Mouse (Mus musculus) adrenal gland, adult 2 months (tissue): ENCODE data around the gene Osbpl10. TPM values are rescaled to one million over a fixed set of nuclear protein-coding genes. Genes with fewer than 3 reads are reported as not detected.

Experiments
- DNase-seq: peaks from one replicate; pipeline ENCODE4 v3.0.0; 2021
- polyA plus RNA-seq: library from polyadenylated mRNA; depleted of rRNA; stranded (reverse); fragments of >200 nt; gene quantifications from 2 replicates; pipeline ENCODE4 v1.2.3, GENCODE M21; 2012
- total RNA-seq, 2 experiments: library from RNA; stranded (reverse); gene quantifications; 2 replicates each; pipeline ENCODE4 v1.2.3; 2021

Gene Osbpl10
- total and polyA plus RNA-seq, 3 experiments: 2.6 to 6.2 (median 4.4) TPM

GRCm38 (mm10) chr9:115032786-115033185 lies 54.4 kb downstream of the Osbpl10 start:
- DNase-seq: no peak

DNA sequence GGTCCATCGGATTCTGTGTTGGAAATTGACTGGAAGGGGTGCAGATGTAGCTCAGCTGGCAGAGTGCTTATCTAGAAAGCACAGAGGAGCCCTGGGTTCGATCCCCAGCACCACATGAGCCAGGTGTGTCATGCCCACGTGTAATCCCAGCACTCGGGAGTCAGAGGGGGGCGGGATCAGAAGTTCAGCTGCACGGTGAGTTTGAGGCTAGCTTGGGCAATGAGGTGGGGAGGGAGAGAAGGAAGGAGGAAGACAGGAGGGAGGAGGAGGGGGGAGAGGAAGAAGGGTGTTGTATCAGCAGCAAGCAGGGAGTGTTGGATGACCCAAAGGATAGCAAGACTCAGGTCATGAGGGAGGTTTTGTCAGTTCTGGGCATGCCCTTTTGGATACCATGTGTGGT lies 55.9 kb downstream of the Osbpl10 start:
- DNase-seq: no peak

- DNase-seq: no peak
Observed at GRCm38 (mm10) chr9:115034788-115035187, 56.4 kb downstream of the Osbpl10 start.

DNA sequence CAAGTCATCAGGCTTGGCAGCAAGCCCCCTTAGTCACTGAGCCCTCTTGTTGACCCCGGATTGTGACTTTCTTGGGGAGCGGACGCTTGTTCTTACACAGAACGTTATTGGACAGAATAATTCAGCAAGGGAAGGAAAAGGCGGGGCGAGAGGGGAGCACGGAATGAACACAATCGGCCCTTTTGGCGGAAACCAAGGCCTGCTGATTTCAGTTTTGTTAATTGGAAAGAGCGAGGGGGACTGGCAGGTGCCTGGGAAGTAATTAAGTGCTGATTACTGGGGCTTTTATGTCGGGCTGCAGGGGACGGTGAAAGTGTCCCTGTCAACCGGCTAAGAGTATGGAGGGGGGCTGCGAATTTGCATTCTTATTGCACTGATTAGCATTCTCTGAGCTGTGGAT lies 59.8 kb downstream of the Osbpl10 start:
- no peak for DNase-seq

GRCm38 (mm10) chr9:115038686-115039085 lies 60.3 kb downstream of the Osbpl10 start:
- no peak for DNase-seq

GRCm38 (mm10) chr9:115039245-115039644 lies 60.9 kb downstream of the Osbpl10 start:
- DNase-seq: no peak

GRCm38 (mm10) chr9:115042571-115042970 lies 64.2 kb downstream of the Osbpl10 start:
- no peak for DNase-seq

- DNase-seq: no peak
Observed at GRCm38 (mm10) chr9:115042971-115043706, 64.8 kb downstream of the Osbpl10 start.

GRCm38 (mm10) chr9:115043881-115044770 lies 65.8 kb downstream of the Osbpl10 start:
- no peak for DNase-seq

DNA sequence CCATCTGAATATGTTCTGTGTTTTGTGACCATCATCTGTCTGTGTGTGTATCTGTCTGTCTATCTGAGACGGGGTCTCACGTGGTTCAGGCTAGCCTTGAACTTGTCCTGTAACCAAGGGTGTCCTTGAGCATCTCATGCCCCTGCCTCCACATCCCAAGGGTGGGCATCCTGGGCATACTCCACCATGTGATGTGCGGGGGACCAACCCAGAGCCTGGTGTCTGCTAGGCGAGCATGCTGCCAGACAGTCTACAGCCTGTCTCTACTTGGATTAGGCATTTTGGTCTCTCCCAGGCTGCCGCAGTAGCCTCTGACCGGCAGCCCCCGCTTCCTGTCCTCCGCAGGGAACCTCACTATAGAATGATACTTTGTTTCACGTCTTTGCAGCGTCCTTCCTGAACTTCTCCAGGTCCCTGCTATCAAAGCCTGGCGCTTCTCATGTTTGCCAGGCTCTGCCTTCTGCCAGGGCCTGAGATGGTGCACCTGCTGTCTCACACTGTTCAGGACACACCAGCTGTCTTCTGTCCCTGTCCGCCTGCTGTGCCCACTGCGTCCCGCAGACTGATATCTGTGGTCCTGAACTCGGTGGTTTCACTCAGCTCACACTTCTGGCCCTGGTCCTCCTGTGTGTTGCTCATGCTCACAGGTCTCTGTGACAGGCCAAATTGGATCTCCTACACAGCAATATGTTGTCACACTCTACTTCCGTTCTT lies 66.9 kb downstream of the Osbpl10 start:
- DNase-seq: no peak

GRCm38 (mm10) chr9:115046701-115047100 lies 68.3 kb downstream of the Osbpl10 start:
- no peak for DNase-seq

GRCm38 (mm10) chr9:115048340-115048739 lies 70.0 kb downstream of the Osbpl10 start:
- no peak for DNase-seq

DNA sequence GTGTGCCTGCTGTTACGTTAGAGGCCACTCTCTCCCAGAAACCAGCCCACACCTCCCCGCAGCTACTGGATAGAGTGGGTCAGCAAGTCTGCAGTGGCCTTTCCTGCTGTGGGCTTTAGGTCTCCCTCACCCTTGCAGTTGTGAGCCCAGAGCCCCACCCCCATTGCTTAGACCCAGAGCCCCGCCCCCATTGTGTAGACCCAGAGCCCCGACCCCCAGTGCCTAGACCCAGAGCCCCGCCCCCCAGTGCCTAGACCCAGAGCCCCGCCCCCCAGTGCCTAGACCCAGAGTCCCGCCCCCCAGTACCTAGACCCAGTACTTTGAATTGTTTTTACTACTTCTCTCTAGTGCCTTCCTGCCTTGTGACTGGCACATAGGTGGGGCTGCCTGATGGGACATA lies 70.5 kb downstream of the Osbpl10 start:
- no peak for DNase-seq

DNA sequence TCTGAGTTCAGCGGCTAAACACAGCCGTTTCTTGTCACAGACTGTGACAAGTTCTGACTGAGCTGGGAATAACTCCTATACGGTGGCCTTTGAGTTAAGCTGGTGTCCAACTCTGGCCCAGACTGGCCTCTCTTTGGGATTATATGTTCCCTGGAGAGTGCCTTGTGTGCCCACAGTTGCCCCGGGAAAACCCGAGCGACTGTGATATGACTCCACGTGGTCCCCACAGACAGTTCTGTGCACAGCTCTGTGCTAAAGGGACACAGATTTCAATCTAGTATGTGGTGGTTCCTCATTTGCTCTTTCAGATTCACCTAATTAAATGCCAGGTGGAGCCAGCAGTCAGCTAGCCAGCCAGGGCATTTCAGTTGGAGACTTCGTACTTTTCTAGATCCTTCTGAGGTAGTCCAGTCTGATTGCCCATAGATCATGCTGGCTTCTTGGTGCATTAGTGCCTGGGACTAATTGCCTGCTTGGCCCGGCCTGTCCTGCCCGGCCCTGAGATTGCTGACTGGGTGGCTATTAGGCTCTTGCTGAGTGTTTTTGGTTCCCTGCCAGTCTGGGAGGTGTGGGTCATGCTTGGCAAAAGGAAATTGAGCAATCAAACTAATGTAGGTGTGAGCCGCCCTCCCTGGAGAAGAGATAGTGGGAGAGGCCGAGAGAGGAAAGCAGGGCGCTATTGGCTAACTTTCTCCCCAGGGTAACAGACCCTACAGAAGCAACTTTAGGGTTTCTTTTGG lies 71.8 kb downstream of the Osbpl10 start:
- DNase-seq: peak; percentile 74

GRCm38 (mm10) chr9:115051976-115052375 lies 73.6 kb downstream of the Osbpl10 start:
- DNase-seq: no peak

DNA sequence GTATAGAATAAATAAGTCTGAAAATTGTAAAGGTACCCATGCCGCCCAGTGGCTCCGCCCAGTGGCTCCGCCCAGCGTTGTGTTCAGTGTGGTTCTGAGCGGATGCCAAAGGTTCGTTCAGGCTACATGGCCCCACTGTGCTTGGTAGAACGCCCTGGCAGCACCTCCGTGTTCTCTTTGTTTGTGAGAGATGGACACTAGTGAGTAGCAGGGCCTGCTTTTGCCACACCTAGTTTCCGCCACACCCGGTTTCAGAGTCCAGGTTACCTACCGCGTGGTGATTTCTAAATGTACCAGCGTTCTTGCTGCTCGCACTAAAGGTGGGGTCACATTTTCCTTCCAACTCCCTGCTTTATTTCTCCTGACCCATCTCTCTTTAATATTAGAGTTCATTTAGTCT lies 75.4 kb downstream of the Osbpl10 start:
- no peak for DNase-seq

DNA sequence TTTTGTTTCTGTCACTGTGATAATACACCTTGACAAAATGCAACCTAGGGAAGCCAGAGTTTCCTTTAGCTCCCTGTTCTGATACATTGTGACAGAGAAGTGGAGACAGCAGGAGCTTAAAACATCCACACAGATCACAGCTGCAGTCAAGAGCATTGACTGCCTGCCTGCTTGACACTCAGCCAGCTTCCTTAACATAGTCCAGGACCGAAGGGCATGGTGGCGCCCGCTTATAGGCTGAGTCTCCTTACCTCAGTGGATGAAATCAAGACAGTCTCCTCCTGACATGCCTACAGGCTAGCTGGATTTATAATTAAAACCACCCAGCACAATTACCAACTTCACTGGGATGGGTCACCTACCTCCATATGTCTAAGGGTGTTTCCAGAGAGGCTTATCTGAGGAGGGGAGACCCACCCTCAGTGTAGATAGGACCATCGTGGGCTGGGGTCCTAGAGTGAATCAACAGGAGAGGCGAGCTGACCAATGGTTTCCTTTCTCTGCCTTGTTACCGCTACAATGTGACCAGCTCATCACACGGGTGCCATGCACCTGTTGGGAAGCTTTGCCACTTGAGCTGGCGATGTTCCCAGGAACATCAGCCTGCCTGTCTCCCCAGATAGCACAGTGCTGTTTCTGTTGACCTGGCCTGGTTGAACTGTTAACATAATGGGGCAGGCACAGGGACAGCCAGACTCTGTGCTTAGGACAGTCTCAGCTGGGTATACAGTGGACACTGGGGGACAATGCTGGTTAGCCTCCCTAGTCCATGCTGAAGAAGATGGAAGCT lies 76.9 kb downstream of the Osbpl10 start:
- no peak for DNase-seq

- no peak for DNase-seq
Observed at GRCm38 (mm10) chr9:115058806-115059205, 80.4 kb downstream of the Osbpl10 start.

DNA sequence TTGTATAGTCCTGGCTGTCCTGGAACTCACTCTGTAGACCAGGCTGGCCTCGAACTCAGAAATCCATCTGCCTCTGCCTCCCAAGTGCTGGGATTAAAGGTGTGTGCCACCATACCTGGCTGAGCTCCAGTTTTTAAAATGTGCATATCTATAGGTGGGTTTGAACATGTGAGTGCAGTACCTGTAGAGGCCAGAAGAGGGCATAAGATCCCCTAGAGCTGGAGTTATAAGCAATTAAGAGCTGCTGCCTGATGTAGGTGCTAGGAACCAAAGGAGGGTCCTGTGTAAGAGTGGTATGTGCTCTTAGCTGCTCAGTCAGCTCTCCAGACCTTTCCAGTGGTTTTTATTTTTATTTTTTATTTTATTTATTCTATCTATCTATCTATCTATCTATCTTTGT lies 86.5 kb downstream of the Osbpl10 start:
- DNase-seq: no peak

DNA sequence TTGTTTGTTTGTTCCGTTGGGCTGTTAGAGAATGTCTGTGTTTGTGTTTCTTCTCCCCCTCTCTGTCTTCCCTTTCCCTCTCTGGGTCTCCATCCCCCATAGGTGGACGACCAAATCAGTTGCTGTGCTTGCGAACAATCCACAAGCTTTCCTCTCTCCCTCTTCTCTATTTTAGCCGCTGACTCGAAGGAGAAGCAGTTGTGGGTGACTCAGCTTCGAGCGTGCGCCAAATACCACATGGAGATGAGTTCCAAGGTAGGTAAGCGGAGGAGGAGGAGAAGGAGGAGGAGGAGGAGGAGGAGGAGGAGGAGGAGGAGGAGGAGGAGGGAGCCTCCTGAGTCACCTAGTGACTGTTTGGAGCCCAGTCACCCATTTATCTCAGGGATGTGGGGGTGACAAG lies 88.7 kb downstream of the Osbpl10 start:
- no peak for DNase-seq

- no peak for DNase-seq
Observed at GRCm38 (mm10) chr9:115075191-115075590, 96.8 kb downstream of the Osbpl10 start.
